Mouse (Mus musculus) kidney, postnatal 14 days (tissue): ENCODE results near the gene Skap1.
A peak's percentile ranks its signal among the peaks of the same experiment; 100 is the strongest.

Experiments
- DNase-seq: peaks from one replicate; pipeline ENCODE4 v3.0.0; 2022; ENCODE audit warnings: mixed read lengths

Gene Skap1

GRCm38 (mm10) chr11:96788871-96789795, 324.7 kb downstream of the Skap1 start, which contains the start of gene Cbx1:
TSS of gene Cbx1 (plus strand) at chr11:96789127.
- peak; percentile 95 for DNase-seq

GRCm38 (mm10) chr11:96789990-96790389, 325.6 kb downstream of the Skap1 start:
- DNase-seq, result no peak

- DNase-seq, result no peak
Observed at GRCm38 (mm10) chr11:96790681-96791080, 326.3 kb downstream of the Skap1 start.

- DNase-seq, result no peak
Observed at GRCm38 (mm10) chr11:96795491-96795890, 331.1 kb downstream of the Skap1 start.

- no peak for DNase-seq
Observed at GRCm38 (mm10) chr11:96796081-96796480, 331.7 kb downstream of the Skap1 start.

- no peak for DNase-seq
Observed at GRCm38 (mm10) chr11:96796586-96796985, 332.2 kb downstream of the Skap1 start.

GRCm38 (mm10) chr11:96799511-96799910, 335.1 kb downstream of the Skap1 start:
- DNase-seq, result no peak

GRCm38 (mm10) chr11:96805606-96806005, 341.2 kb downstream of the Skap1 start:
- no peak for DNase-seq

GRCm38 (mm10) chr11:96808066-96808465, 343.7 kb downstream of the Skap1 start:
- DNase-seq, result no peak
